Mouse (Mus musculus) duodenum, adult 2 months (tissue): ENCODE data around the gene Ccsap. TPM values are rescaled to one million over a fixed set of nuclear protein-coding genes. Genes with fewer than 3 reads are reported as not detected.

Experiments
- polyA plus RNA-seq: library from polyadenylated mRNA; depleted of rRNA; stranded (reverse); fragments of >200 nt; gene quantifications from 2 replicates; pipeline ENCODE4 v1.2.3, GENCODE M21; 2012; ENCODE audit warnings: low replicate concordance; rRNA removed

The Ccsap gene
- polyA plus RNA-seq: 0.50 and 1.4 TPM in 2 replicates

DNA sequence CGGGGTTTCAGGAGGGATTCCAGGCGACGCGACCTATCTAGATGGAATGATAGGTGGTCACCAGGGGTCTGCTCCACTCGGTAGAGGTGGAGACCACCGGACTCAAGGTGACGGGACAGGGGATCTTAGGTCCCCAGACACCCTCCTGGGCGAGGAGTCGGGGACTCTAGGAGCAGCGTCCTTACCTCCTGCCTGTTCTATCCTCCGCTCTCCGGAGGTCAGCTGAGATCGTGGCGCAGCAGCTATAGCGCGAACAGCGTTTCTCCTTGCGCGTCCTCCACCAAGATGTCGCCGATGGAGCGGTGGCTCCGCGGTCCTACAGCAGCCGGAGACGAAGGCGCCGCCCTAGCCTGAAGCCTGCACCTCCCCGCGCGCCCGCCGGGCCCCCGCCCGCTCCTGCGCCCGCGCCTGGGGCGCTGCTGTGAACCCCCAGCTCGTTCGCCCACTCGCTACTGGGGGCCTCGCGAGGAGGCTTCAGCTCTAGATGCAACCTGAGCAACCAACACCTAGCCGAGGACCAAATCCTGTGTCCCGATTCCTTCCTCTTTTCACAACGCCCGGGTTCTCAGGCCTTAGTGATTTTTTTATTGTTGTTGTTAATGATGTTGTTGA, at the start of gene Ccsap:
TSS of gene Ccsap (minus strand) at position 562 of the 612 bp plus-strand sequence.

DNA sequence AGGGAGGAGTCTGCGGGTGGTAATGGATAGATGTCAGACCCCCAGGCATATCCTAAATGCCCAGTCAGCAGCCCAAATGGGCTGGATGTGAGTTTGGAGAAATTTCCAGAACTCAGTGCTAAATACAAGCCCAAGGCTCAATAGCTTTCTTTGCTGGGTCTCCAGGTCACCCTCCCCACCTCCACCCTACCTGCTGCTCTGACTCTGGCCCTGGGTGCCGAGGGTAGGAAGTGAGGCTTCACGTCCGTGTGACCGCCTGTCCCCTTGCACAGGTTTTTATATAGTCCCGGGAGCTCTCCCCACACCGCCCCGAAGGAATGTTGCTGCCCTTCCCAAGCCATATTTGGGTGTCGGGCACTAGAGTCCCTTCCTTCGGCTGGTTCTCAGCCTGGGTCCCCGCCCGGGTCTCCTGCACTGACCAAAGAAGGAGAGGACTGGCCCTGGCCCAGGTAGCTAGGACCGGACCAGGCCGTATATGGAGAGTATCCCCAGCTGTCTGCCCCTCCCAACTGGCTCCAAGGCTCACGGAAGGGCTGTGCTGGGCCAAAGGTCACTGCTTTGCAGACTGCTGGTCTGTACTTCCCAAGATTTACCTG, 34.6 kb upstream of the Ccsap start, which contains the start of gene Acta1:
TSS of gene Acta1 (minus strand) at position 250 of the 596 bp plus-strand sequence.

DNA sequence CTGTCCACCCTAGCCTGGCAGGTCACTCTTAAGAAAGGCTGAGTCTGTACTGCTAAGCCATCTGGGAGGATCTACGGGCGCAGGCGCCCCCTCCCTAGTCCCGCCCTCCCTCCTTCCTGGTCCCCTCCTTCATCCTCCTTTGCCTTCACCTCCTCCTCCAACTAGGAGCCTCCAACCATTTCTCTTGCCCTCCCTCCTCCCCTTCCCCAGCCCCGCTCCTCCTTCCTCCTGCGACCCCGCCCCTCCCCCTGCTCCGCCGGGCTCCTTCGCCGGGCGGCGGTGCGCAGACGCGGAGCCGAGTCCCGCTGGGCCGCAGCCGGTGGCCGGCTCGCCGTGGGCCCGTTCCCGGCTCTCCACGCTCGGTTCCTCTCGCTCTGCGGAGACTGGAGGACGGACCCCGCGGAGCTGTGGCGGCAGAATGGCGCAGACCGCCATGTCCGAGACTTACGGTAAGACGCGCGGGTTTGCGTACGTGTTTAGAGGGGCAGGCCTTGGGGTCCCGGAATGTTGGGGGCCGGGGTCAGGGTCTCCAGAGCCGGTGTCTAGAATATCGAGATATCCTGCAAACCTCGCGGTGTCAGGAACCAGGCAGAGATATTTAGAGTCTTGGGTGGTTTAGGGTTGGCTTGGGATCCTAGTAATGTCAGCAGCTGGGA, 54.2 kb downstream of the Ccsap start, which contains the start of gene Rab4a:
TSS of gene Rab4a (plus strand) at position 268 of the 656 bp plus-strand sequence.

Other genes starting within 250 kb of the Ccsap start
- 16.4 and 22.2 TPM in 2 replicates for gene Rhou, start 206.3 kb downstream of the Ccsap start, polyA plus RNA-seq
- gene Rab4a, start 54.2 kb downstream of the Ccsap start, polyA plus RNA-seq: 38.9 and 61.8 TPM in 2 replicates
- 10.4 and 15.5 TPM in 2 replicates for gene Acta1, start 34.5 kb upstream of the Ccsap start, polyA plus RNA-seq
- 2.5 and 3.3 TPM in 2 replicates for gene Nup133, start 89.1 kb upstream of the Ccsap start, polyA plus RNA-seq
- 15.8 and 17.4 TPM in 2 replicates for gene Abcb10, start 122.9 kb upstream of the Ccsap start, polyA plus RNA-seq
- gene Taf5l, start 161.2 kb upstream of the Ccsap start, polyA plus RNA-seq: 20.0 and 24.1 TPM in 2 replicates
- gene Urb2, start 161.3 kb upstream of the Ccsap start, polyA plus RNA-seq: 1.3 and 2.0 TPM in 2 replicates